Mouse (Mus musculus) C2C12 (cell line): ENCODE results near the gene Bcas3. TPM values are rescaled to one million over a fixed set of nuclear protein-coding genes. Genes with fewer than 3 reads are reported as not detected.

Source experiments
- H3K27me3 ChIP-seq: one replicate; pipeline ENCODE4 v1.6.1; 2011; ENCODE audit not compliant: control insufficient read depth, insufficient read depth, insufficient read length
- H3K36me3 ChIP-seq: one replicate; pipeline ENCODE4 v1.6.1; 2011; ENCODE audit not compliant: control insufficient read depth, insufficient read depth
- H3K4me3 ChIP-seq: one replicate; pipeline ENCODE4 v1.5.1; 2011; ENCODE audit warnings: mild to moderate bottlenecking, control low read depth; ENCODE audit not compliant: poor library complexity, insufficient read depth, severe bottlenecking
- H3K79me2 ChIP-seq: one replicate; pipeline ENCODE4 v1.6.1; 2011; ENCODE audit not compliant: control insufficient read depth, insufficient read depth
- H3K79me3 ChIP-seq: one replicate; pipeline ENCODE4 v1.6.1; 2011; ENCODE audit warnings: low read depth, control low read depth
- H3ac ChIP-seq: one replicate; pipeline ENCODE3; 2011; ENCODE audit warnings: low read depth; ENCODE audit not compliant: control insufficient read depth, insufficient read length
- CEBPB ChIP-seq: IDR thresholded peaks from one replicate; pipeline ENCODE4 v1.6.1; 2011; ENCODE audit warnings: low read depth, mild to moderate bottlenecking, control low read depth, moderate library complexity
- CTCF ChIP-seq: IDR thresholded peaks from one replicate; pipeline ENCODE4 v1.5.1; 2011; ENCODE audit not compliant: control insufficient read depth, insufficient read depth, insufficient read length
- FOSL1 ChIP-seq: IDR thresholded peaks from one replicate; pipeline ENCODE4 v1.8.0; 2011; ENCODE audit warnings: mild to moderate bottlenecking, low read length; ENCODE audit not compliant: poor library complexity, insufficient read depth, severe bottlenecking
- MAX ChIP-seq: IDR thresholded peaks from one replicate; pipeline ENCODE4 v1.6.1; 2011; ENCODE audit warnings: mild to moderate bottlenecking, control low read depth
- MYOD1 ChIP-seq: IDR thresholded peaks from one replicate; pipeline ENCODE4 v1.6.1; 2011; ENCODE audit warnings: low read depth; ENCODE audit not compliant: control insufficient read depth, insufficient read length
- MYOG ChIP-seq: IDR thresholded peaks from one replicate; pipeline ENCODE4 v1.6.1; 2011; ENCODE audit not compliant: control insufficient read depth, insufficient read length; ENCODE audit errors: extremely low read depth
- USF1 ChIP-seq: IDR thresholded peaks from one replicate; pipeline ENCODE4 v1.6.1; 2011; ENCODE audit warnings: low read depth, mild to moderate bottlenecking, control low read depth, moderate library complexity
- polyA plus RNA-seq: library from polyadenylated mRNA; unstranded; fragments of >200 nt; fragmentation: generic; extraction: Trizol; gene quantifications from one replicate; pipeline ENCODE4 v1.2.1, GENCODE M21; 2012; ENCODE audit warnings: missing spikeins

Bcas3 gene
- polyA plus RNA-seq, 1 experiment = 11.1 TPM

DNA sequence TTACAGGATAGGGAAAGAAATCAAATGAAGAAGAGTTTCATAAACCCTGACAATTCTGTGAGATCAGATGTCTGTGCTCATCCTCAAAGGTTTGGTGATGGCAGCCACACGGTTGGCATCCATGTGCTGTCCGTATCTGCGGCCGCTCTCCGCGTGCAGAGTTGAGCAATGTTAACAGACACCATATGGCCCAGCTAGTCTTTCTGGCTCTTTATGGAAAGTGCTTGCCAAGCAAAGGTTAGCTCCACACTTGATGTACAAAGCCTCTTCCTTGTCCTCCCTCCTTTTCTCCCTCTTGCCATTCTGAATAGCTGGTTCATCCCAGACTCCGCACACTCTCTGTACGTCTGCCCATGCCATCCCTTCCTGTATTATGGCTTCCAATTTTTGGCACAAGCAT, 269.0 kb downstream of the Bcas3 start:
- Histone ChIP-seq H3K4me3 (no peak overlapping the region), H3K79me2 (no peaks in the 10 kb centered on the region), H3K79me3 (no peaks in the 10 kb centered on the region), H3K36me3 (no peaks in the 10 kb centered on the region), H3ac (no peak overlapping the region), H3K27me3 (no peaks in the 10 kb centered on the region)
- no peak for TF ChIP-seq USF1
- no peak for TF ChIP-seq MYOD1
- TF ChIP-seq CTCF = no peak
- TF ChIP-seq FOSL1 = no peak
- TF ChIP-seq MAX = no peak
- TF ChIP-seq CEBPB = no peak
- no peak for TF ChIP-seq MYOG

DNA sequence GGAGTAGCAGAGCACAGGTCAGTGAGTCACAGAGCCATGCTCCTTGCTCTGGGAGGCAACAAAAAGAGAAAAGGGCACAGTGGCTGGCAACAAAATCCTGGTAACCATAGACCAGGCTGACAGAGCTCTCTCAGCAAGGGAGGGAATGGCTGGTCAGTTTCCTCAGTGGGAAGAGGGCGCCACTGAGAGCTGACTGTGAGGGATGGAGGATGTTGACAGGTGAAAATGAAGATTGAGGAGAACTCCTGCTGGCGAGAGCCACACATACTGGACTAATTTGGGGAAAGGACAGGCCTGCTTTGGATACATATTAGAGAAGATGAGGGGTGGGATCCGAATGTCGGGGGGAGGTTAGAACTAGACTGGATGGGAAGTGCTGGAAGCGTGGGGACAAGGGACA, 272.2 kb downstream of the Bcas3 start:
- Histone ChIP-seq H3K79me3 (no peaks in the 10 kb centered on the region), H3K27me3 (no peaks in the 10 kb centered on the region), H3ac (no peak overlapping the region), H3K79me2 (no peaks in the 10 kb centered on the region), H3K4me3 (no peak overlapping the region), H3K36me3 (no peaks in the 10 kb centered on the region)
- no peak for TF ChIP-seq MYOG
- no peak for TF ChIP-seq FOSL1
- no peak for TF ChIP-seq MAX
- no peak for TF ChIP-seq CEBPB
- no peak for TF ChIP-seq USF1
- TF ChIP-seq CTCF = no peak
- TF ChIP-seq MYOD1 = no peak

DNA sequence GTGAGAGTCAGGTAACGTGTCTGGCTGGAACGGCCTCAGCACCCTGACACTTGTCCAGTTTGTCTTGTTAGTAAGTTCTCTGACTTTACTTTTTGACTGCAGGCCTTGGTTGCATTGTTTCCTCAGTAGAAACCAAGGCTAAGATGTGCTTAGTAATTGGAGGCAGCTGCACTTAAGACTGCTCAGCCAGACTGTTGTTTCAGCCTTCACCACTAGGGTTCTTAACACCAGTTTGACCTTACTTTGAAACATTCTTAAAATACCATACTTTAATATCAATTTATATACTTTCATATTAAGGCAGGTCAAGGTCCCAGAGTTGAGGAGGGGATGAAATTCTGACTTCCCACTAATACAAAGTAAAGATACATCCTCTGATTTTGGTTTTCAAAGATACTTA, 273.9 kb downstream of the Bcas3 start:
- H3ac ChIP-seq = no peak overlapping the region
- TF ChIP-seq CEBPB (no peak), FOSL1 (no peak), MAX (no peak), MYOG (no peak), USF1 (no peak), CTCF (no peak), MYOD1 (no peak)
- no peak overlapping the region for H3K4me3 ChIP-seq
- H3K79me2 ChIP-seq = no peaks in the 10 kb centered on the region
- H3K79me3 ChIP-seq = no peaks in the 10 kb centered on the region
- no peaks in the 10 kb centered on the region for H3K36me3 ChIP-seq
- no peaks in the 10 kb centered on the region for H3K27me3 ChIP-seq

DNA sequence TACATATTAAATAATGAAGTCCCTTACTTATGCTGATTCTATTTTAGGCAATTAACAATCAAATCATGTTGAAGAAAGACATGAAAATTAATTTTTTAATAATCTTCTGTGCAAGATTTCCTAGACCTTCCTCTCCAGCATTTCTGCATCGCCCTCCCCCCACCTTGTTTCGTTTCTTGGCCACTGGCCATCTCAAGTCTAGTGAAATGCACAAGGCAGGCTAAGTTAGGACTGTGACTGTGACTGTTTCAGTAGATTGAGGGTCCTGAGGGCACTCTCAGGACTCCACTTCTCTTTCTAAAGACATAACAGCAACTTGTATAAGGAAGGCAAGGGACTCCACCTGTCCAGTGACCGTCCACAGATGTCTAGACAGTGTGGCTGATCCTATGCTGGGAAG, 274.4 kb downstream of the Bcas3 start:
- no peaks in the 10 kb centered on the region for H3K79me3 ChIP-seq
- TF ChIP-seq MAX (no peak), MYOD1 (no peak), USF1 (no peak)
- H3K4me3 ChIP-seq = no peak overlapping the region
- no peaks in the 10 kb centered on the region for H3K79me2 ChIP-seq
- no peaks in the 10 kb centered on the region for H3K27me3 ChIP-seq
- H3ac ChIP-seq = no peak overlapping the region
- H3K36me3 ChIP-seq = no peaks in the 10 kb centered on the region

DNA sequence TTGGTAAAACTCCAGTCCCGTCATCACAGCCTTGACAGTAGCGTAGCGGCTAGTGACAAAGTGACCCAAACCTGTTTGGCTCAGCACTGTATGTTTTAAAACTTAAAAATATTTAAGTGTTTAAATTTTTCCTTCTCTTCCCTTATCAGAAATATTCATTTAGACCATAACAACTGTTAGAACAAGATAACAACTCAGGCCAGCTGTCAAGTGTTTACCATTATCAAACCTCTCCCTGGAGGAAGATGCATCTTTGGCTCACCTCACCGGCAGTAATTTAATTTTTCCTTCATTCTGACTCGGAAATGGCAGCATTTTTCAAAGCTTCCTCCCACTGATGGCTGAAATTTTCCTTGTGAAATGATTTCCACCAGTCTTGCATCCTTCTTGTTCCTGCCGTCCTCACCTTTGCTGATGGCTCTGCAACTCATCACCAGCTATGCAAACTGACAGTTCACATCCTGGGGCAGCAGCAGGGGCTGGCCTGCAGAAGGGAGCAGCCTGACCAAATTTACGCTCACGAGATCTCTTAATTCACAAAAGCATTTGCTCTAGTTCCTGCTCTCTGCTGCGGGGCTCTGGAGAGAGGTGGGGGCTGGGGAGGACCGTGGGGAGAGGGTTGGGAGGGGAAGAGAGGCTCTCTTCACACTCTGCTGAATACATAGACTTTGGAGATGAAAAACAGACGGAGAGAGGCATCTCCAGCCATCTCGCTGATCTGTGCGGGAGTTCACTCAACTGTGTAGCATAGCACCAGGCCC, 275.5 kb downstream of the Bcas3 start:
- TF ChIP-seq FOSL1 (no peak), CEBPB (no peak), CTCF (no peak), USF1 (no peak), MYOD1 (no peak), MYOG (no peak), MAX (no peak)
- no peak overlapping the region for H3K4me3 ChIP-seq
- H3K36me3 ChIP-seq = no peaks in the 10 kb centered on the region
- H3K79me3 ChIP-seq = no peaks in the 10 kb centered on the region
- H3ac ChIP-seq = no peak overlapping the region
- H3K79me2 ChIP-seq = no peaks in the 10 kb centered on the region
- H3K27me3 ChIP-seq = no peaks in the 10 kb centered on the region

DNA sequence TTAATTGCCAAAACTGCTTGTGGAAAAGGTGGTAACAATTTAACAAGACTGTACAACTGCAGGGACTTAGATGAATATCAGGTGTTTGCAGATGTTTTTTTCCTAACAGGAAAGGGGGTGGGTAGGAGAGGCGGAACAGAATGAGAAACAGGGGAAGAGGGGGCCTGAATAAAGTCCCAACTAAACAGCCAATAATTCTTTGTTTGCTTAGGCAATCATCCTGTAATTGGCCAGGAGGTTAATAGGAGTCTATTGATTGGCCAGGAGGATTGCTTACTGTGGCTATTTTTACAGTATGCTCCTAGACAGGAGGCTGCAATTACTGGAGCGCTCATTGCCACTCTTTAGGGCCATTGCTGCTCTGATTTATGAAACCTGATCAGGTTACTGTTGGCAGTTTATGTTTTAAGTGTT, 279.6 kb downstream of the Bcas3 start:
- H3K79me3 ChIP-seq = no peaks in the 10 kb centered on the region
- H3K36me3 ChIP-seq = no peaks in the 10 kb centered on the region
- H3K4me3 ChIP-seq = no peak overlapping the region
- no peak overlapping the region for H3ac ChIP-seq
- no peak for TF ChIP-seq CTCF
- TF ChIP-seq CEBPB = no peak
- TF ChIP-seq USF1 = no peak
- TF ChIP-seq FOSL1 = no peak
- no peaks in the 10 kb centered on the region for H3K27me3 ChIP-seq
- H3K79me2 ChIP-seq = no peaks in the 10 kb centered on the region
